Mouse (Mus musculus) forebrain, embryonic 11.5 days (tissue): ENCODE measurements at regions not wholly inside any gene's neighbourhood (a gene's known extent, or its start where the extent isn't known, plus 50 kb on each side); places are given as distances from the start of the nearest gene placed in this dataset.

Experiments
- ATAC-seq: fragments of 200-750 bp; cut with Nextera tagmentation; replicated peaks from 2 replicates; pipeline ENCODE4 v1.8.0; 2017; ENCODE audit warnings: moderate TSS enrichment; ENCODE audit not compliant: low FRiP score
- DNase-seq: peaks from one replicate; pipeline ENCODE4 v3.0.0-alpha.2; 2017; ENCODE audit warnings: low spot score
- H3K27ac ChIP-seq: fragments of 300-500 bp; sonication (generic); 2 replicates; pipeline ENCODE4 v1.5.1; 2014; ENCODE audit warnings: low read depth, low read length
- H3K27me3 ChIP-seq: fragments of 300-500 bp; sonication (generic); 2 replicates; pipeline ENCODE4 v1.6.1; 2014; ENCODE audit warnings: mild to moderate bottlenecking, low read length, mixed read lengths; ENCODE audit not compliant: control insufficient read depth, insufficient read depth
- H3K36me3 ChIP-seq: fragments of 300-500 bp; sonication (generic); 2 replicates; pipeline ENCODE4 v1.6.1; 2014; ENCODE audit warnings: mild to moderate bottlenecking, low read length, moderate library complexity, mixed read lengths; ENCODE audit not compliant: control insufficient read depth, insufficient read depth
- H3K4me1 ChIP-seq: fragments of 300-500 bp; sonication (generic); replicated peaks from 2 replicates; pipeline ENCODE4 v1.6.1; 2014; ENCODE audit warnings: low read length, mixed read lengths; ENCODE audit not compliant: control insufficient read depth, insufficient read depth
- H3K4me2 ChIP-seq: fragments of 300-500 bp; sonication (generic); 2 replicates; pipeline ENCODE4 v1.6.1; 2014; ENCODE audit warnings: low read depth, mild to moderate bottlenecking, low read length, moderate library complexity, mixed read lengths; ENCODE audit not compliant: severe bottlenecking
- H3K4me3 ChIP-seq: fragments of 300-500 bp; sonication (generic); 2 replicates; pipeline ENCODE4 v1.5.1; 2014; ENCODE audit warnings: low read depth, low read length
- H3K9ac ChIP-seq: fragments of 300-500 bp; sonication (generic); 2 replicates; pipeline ENCODE4 v1.6.1; 2014; ENCODE audit warnings: low read length
- H3K9me3 ChIP-seq: fragments of 300-500 bp; sonication (generic); 2 replicates; pipeline ENCODE4 v1.6.1; 2016; ENCODE audit warnings: low read length, mixed read lengths; ENCODE audit not compliant: control insufficient read depth
- WGBS: fragments of 180-500 bp; shearing (Covaris S2); extraction: QIAGEN DNeasy Blood & Tissue Kit; methylation state at CpG from one replicate; pipeline ENCODE4 v1.1.7; 2014; 5-methylcytosine and 5-hydroxymethylcytosine counted together

DNA sequence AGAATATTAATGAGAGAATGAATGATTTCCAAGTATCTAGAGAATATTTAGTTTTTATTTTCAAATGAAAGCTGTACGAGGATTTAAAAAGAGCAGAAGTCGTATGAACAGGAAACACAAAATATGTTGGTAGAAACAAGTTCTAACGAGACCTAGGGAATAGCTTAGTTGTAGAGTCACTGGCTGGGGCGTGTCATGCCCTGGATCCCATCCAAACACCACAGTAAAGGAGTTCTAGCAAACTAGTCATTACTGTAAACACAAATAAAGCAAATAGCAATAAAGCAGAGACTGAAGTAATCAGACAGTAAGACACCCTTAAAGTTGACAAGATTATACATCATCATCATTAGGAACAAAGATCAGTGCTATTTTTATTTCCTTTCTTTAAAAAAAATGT lies 139.1 kb upstream of the Tprg start:
- Histone ChIP-seq H3K4me2 (no peak overlapping the region), H3K27ac (no peak overlapping the region), H3K9ac (no peak overlapping the region), H3K4me1 (no peaks in the 10 kb centered on the region), H3K9me3 (no peaks in the 10 kb centered on the region), H3K4me3 (no peak overlapping the region), H3K36me3 (no peaks in the 10 kb centered on the region), H3K27me3 (no peaks in the 10 kb centered on the region)
- 86% methylated on average over 4 of the region's 4 CpGs for WGBS
- no peak for ATAC-seq
- no peak for DNase-seq

DNA sequence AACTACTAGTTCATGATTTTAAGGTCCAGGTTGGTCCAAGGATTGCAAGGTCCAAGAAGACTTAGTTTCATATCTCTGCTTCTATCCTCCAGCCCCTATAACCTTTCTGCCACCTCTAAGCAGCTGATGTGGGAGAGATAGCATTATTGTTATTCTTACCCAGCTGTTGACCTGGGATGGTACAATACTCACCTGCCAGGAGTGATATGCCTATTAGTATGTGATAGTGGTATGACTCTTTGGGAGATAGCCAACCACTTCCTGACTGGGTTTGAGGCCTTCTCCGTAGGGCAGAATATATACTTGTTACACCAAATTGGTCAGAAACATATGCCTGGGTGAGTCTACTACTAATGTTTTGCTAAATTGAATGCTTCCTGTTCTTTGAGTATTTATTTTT lies 137.4 kb upstream of the Tprg start:
- no peak overlapping the region for H3K27ac ChIP-seq
- H3K36me3 ChIP-seq = no peaks in the 10 kb centered on the region
- H3K9ac ChIP-seq = no peak overlapping the region
- 94% methylated on average over 1 of the region's 1 CpGs for WGBS
- H3K27me3 ChIP-seq = no peaks in the 10 kb centered on the region
- H3K4me1 ChIP-seq = no peaks in the 10 kb centered on the region
- H3K9me3 ChIP-seq = no peaks in the 10 kb centered on the region
- no peak for ATAC-seq
- DNase-seq = no peak
- no peak overlapping the region for H3K4me3 ChIP-seq
- H3K4me2 ChIP-seq = no peak overlapping the region

DNA sequence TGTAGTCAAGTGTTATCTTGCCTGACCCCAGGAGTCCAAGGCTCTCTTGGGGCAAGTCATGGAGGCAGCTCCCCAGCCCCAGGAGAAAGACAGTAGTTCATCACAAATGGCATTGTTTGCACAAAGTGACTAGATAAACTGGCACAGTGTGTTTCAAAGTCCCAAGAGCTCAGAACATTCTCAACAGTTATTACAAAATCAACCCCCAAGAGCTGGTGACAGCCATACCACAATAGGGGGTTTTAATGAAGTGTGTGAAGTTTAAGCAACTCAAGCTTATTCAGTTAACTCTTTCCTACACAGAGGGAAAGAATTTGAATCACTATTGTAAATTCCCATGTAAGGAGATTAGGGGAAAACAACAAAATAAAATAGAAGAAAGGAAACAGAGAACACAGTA lies 109.7 kb upstream of the Tprg start:
- Histone ChIP-seq H3K9me3 (no peaks in the 10 kb centered on the region), H3K4me2 (no peak overlapping the region), H3K4me3 (no peak overlapping the region), H3K9ac (no peak overlapping the region), H3K36me3 (no peaks in the 10 kb centered on the region), H3K27ac (no peak overlapping the region), H3K4me1 (no peaks in the 10 kb centered on the region), H3K27me3 (no peaks in the 10 kb centered on the region)
- DNase-seq = no peak
- ATAC-seq = no peak

DNA sequence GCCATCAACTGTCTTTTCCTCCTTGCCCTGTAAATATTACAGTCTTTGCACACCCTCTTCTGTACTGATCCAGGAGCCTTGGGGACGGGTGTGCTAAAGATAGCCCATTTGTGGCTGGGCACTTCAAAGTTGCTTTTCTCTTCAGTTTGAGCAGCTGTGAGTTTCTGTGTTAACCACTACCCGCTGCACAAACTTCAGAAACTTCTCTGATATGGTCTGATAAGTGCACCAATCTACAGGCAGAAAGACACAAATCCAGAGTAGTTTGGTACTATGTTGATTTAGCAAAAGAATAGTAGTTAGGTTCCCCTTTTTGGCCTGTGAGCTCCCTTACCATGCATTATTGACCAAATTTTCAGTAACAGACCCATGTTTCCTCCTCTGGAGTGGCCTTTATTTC lies 108.6 kb upstream of the Tprg start:
- no peak for DNase-seq
- no peaks in the 10 kb centered on the region for H3K4me1 ChIP-seq
- H3K27me3 ChIP-seq = no peaks in the 10 kb centered on the region
- H3K27ac ChIP-seq = no peak overlapping the region
- H3K4me2 ChIP-seq = no peak overlapping the region
- no peak for ATAC-seq
- H3K36me3 ChIP-seq = no peaks in the 10 kb centered on the region
- 77% methylated on average over 2 of the region's 2 CpGs for WGBS
- H3K9me3 ChIP-seq = no peaks in the 10 kb centered on the region
- no peak overlapping the region for H3K4me3 ChIP-seq
- no peak overlapping the region for H3K9ac ChIP-seq

DNA sequence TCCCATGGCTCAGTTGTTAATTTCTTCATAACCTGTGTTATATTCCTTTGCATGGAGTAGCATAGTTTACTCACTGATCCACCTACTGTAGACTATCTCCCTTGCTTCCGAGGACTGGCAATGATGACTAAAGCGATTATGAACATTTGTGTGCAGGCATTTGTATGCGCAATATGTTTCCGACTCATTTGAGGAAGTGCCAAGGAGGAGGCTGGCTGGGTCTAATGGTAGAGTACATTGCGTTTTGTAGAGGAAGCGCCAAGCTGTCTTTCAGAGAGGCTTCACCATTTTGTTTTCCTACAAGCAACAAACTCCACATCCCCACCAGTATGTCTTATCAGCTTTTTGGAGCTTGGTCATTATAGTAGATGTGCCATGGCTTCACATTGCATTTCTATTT lies 104.7 kb upstream of the Tprg start:
- 93% methylated on average over 6 of the region's 6 CpGs for WGBS
- Histone ChIP-seq H3K36me3 (no peaks in the 10 kb centered on the region), H3K9me3 (no peaks in the 10 kb centered on the region), H3K4me2 (no peak overlapping the region), H3K4me1 (no peaks in the 10 kb centered on the region), H3K27me3 (no peaks in the 10 kb centered on the region), H3K9ac (no peak overlapping the region), H3K4me3 (no peak overlapping the region), H3K27ac (no peak overlapping the region)
- ATAC-seq (no peak), DNase-seq (no peak)

DNA sequence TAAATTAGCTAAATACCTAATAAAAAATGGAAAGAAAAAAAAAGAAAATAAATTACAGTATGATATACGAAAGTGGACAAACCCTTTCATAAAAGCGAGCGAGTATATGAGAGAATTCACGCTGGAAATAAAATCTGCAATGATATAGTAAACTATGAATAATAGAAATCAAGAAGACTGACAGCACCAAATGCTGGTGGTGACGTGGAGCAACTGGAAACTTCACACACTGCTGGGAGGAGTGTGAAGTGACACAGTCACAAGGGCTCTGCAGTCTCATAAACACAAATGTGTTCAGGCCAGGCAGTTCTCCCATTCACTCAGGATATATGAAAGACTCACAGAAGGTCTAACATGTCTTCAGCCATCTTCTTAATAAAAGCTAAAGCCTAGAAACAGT lies 89.5 kb upstream of the Tprg start:
- WGBS = 92% methylated on average over 5 of the region's 5 CpGs
- Histone ChIP-seq H3K27me3 (no peaks in the 10 kb centered on the region), H3K36me3 (no peaks in the 10 kb centered on the region), H3K4me1 (no peaks in the 10 kb centered on the region), H3K9ac (no peak overlapping the region), H3K4me2 (no peak overlapping the region), H3K9me3 (no peaks in the 10 kb centered on the region), H3K4me3 (no peak overlapping the region), H3K27ac (no peak overlapping the region)
- no peak for ATAC-seq
- no peak for DNase-seq

DNA sequence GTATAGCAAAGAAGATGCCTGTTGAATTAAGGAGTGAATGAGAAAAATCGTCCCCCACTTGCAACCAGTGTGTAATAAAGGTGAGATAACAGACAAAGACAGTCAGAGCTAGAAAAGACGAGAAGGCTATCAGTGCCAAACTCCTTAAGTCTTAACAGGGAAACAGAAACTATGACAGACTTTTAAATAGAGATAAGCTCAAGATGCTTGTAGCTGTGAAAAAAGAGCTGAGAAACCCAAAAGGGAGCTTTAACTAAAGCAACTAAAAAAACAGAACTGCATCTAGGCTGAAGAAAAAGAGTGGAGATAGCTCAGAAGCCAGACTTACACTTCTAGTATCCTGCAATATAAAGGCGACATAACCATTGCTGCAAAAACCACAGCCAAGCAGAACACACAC lies 87.8 kb upstream of the Tprg start:
- no peak overlapping the region for H3K9ac ChIP-seq
- no peaks in the 10 kb centered on the region for H3K4me1 ChIP-seq
- H3K36me3 ChIP-seq = no peaks in the 10 kb centered on the region
- ATAC-seq = no peak
- H3K27ac ChIP-seq = no peak overlapping the region
- no peak overlapping the region for H3K4me2 ChIP-seq
- WGBS = 68% methylated on average over 3 of the region's 3 CpGs
- no peaks in the 10 kb centered on the region for H3K9me3 ChIP-seq
- H3K4me3 ChIP-seq = no peak overlapping the region
- DNase-seq = no peak
- no peaks in the 10 kb centered on the region for H3K27me3 ChIP-seq

DNA sequence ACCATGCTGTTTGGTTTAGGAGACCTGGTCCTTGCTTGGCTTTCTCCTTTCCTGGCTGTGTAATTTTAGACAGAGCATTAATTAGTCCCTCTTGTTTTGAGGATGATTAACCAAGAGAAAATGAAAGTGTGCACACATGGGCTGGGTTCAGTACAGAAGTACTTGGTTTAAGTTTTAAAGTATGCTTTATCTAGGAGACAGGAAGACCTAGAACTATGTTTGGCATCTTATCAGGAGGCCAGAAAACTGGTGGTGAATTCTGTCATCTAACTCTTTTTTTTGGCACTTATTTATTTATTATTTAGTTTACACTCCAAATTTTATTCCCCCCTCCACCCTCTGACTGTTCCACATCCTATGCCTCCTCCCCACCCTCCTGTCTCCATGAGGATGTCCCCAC lies 86.6 kb upstream of the Tprg start:
- Histone ChIP-seq H3K4me1 (no peaks in the 10 kb centered on the region), H3K4me2 (no peak overlapping the region), H3K4me3 (no peak overlapping the region), H3K9ac (no peak overlapping the region), H3K9me3 (no peaks in the 10 kb centered on the region), H3K27ac (no peak overlapping the region), H3K36me3 (no peaks in the 10 kb centered on the region), H3K27me3 (no peaks in the 10 kb centered on the region)
- no peak for DNase-seq
- no peak for ATAC-seq

DNA sequence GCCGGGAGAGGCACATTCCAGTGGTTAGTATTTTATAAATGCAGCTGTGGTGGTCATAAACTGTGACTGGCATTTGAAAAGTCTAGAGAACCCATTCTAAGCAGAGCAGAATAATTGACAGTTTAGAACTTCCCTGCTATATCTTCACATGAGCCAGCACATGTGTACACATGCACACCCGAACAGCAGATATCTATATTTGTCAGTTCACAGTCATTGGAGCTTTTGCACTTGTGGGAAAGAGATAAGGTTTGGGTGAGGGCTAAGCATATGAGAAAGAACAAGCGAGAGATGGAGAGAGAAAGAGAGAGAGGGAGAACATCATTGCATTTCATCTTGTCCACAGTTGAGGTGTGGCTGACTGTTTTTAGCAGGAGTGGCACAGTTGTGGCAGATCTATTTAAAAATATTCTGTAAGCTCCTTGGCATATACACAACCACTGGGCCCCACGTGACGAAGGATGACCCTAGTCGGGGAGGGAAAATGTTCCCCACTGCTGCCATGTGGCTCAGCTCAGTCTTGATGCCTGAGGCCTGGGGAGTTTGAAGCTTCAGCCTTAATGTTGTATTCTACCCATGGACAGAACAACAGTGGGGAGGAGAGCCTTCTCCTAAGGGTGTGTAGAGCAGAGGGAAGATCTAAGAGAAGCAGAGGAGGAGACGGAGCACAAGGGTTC lies 85.4 kb upstream of the Tprg start:
- WGBS = 89% methylated on average over 7 of the region's 7 CpGs
- Histone ChIP-seq H3K27ac (no peak overlapping the region), H3K9ac (no peak overlapping the region), H3K4me1 (no peaks in the 10 kb centered on the region), H3K36me3 (no peaks in the 10 kb centered on the region), H3K4me3 (no peak overlapping the region), H3K4me2 (no peak overlapping the region), H3K27me3 (no peaks in the 10 kb centered on the region), H3K9me3 (no peaks in the 10 kb centered on the region)
- ATAC-seq = no peak
- DNase-seq = no peak
